Mouse (Mus musculus): ENCODE data around the gene Kif28.
"Not testable (repeated sequence)": the region's sequence is repeated elsewhere in the genome, so short reads cannot be mapped to it uniquely, and the experiment has no call there.

Gene Kif28

DNA sequence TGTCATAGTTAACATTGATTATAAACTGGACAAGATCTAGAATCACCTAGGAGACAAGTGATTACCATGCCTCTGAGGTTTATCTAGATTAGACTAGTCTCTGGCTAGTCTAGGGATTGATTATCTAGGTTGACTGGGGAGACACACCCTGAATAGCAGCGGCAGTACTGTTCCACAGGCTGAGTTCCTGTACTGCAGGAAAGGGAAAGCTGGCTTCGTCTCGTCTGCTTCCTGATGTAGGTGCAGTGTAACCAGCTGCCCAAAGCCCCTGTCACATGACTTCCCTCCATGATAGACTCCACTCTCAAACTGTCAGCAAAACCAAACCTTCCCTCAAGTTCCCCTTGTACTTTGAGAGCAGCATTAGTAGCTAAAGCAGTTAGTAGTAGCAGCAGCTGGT, 40.9 kb downstream of the Kif28 start:
- no peak for DNase-seq (ENCODE audit: low spot score in 2 of 2)

DNA sequence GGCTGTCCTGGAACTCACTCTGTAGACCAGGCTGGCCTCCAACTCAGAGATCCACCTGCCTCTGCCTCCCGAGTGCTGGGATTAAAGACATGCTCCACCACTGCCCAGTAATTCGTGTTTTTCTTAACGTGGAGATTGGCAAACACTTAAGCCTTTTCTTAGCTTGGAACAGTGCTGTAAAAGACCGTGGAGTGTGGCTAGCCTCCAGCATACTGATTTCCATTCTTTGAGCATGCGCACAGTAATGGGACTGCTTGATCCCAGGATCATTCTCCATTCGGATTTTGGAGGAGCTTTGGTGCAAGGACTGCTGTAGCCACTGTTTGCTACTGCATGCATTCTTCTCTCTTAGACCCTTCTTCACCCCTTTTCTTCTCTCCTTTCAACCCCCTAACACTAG, 55.6 kb downstream of the Kif28 start:
- no peak for DNase-seq (ENCODE audit: low spot score in 2 of 2)

GRCm38 (mm10) chr1:179688914-179689313, 56.2 kb downstream of the Kif28 start:
- DNase-seq (ENCODE audit: low spot score in 2 of 2), result no peak

DNA sequence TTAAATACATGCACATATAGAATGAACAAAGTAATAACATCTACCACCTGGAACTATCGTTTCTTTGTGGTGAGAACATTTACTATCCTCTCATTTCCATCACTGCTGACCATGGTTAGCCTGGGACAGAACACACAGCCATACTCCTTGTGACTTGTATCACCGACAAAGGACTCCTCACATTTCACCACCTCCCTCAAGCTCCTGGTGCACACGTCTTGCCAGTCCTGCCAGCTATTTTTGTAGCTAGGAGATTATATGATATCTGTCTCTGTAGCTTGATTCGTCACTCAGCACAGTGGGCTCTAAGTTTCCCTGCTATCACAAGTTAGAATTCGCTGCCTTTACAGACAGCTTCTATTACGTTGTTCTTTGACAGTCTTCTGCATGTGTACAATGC, 56.7 kb downstream of the Kif28 start:
- DNase-seq (ENCODE audit: low spot score in 2 of 2), result no peak

DNA sequence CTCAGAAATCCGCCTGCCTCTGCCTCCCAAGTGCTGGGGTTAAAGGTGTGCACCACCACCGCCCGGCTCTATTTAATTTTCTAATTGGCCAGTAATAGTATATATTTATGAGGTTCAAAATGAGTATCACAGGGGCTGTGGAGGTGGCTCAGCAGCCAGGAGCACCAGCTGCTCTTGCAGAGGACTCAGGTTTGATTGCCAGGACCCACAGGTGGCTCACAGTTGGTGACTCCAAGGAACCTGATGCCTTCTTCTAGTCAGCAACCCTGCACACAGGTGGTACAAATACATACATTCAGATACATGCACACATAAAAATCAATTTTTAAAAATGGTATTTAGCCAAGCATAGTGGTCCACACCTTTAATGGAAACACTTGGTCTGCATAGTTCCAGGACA, 57.1 kb downstream of the Kif28 start:
- DNase-seq (ENCODE audit: low spot score in 2 of 2), result no peak

DNA sequence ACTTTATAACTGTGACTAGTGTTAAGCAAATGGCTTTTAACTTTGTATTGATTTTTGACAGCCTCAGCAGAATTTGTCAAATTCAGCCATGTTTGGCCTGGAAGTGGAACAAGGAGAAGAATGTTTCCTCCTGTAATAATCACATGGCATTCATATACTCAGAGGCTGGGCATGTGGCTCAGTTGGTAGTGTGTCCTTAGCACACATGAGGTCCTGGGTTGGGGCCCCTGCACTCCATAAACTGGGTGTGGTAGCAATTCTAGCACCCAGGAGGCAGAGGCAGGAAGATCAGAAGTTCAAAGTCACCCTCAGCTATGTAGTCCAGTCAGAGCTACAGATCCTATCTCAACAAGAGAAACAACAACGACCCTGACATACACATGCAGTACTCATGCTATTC, 57.8 kb downstream of the Kif28 start:
- DNase-seq (ENCODE audit: low spot score in 2 of 2), result no peak

DNA sequence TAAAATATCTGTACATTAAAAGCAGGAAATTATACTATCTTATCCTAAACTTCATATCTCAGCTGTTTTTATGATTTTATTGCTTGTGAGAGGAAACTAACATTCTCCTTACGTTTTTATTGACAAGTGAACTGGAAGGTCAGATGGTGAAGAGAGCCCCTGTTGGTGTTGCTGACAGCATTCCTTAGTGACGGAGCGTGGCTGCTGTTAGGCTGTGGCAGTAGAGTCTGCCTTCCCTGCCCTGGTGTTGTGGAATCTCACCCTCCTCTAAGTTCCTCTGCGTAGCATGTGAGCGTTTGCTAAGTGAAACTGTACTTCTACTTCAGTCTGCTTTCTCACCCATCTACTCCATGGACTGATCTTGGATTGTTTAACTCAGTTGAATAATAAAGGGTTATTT, 58.3 kb downstream of the Kif28 start:
- no peak for DNase-seq (ENCODE audit: low spot score in 2 of 2)

DNA sequence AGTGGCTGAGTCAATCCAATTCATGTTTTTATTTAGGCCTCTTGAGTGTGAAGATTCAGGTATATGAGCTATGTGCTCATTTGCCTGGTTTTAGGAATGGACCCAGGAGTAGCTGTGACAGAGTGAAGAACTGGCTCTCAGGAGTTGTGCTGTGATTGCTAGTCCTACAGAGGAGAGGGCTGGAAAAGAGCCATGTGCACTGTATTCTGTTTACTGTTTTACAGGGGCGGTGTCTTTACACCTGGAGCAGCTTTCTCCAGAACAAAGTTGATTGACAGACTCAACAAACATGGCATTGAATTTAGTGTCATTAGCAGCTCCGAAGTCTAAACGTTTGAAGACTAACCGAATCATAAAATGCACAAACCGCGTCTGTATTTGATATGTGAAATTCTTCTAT, 58.7 kb downstream of the Kif28 start:
- DNase-seq (ENCODE audit: low spot score in 2 of 2), result no peak

DNA sequence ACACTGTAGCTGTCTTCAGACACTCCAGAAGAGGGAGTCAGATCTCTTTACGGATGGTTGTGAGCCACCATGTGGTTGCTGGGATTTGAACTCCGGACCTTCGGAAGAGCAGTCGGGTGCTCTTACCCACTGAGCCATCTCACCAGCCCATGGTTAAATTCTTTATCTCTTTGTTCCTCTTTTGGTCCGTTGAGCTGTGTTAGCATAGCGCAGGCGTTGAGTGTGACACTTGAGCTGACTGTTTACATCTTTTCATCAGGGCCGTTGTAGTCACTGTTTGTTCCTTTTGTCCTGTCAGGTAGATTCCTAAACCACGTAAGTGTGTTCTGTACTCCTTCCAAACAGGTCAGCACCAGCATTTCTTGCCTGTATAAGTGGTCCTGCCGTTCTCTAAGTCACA, 62.3 kb downstream of the Kif28 start:
- DNase-seq (ENCODE audit: low spot score in 2 of 2), result not testable (repeated sequence)

DNA sequence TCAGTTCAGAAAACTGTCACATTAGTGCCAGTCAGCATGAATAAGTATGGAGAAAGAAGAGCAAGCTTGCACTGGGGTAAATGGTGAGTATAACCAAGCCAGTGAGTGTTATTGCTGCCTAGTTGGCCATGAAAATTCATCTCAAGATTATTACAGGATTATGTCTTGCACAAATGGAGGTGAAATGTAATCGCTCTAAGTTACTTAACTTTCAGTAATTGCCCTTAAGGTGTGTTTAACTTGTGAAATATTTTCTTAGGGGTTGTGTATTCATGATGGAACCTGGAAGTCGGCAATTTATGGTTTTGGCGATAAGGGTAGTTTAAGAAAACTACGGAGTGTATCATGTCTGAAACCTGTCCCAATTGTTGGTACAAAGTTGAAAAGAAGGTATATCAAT, 65.7 kb downstream of the Kif28 start:
- no peak for DNase-seq (ENCODE audit: low spot score in 2 of 2)

GRCm38 (mm10) chr1:179677031-179677430, 68.0 kb downstream of the Kif28 start:
- no peak for DNase-seq (ENCODE audit: low spot score in 2 of 2)

GRCm38 (mm10) chr1:179674355-179674754, 70.7 kb downstream of the Kif28 start:
- no peak for DNase-seq (ENCODE audit: low spot score in 2 of 2)

DNA sequence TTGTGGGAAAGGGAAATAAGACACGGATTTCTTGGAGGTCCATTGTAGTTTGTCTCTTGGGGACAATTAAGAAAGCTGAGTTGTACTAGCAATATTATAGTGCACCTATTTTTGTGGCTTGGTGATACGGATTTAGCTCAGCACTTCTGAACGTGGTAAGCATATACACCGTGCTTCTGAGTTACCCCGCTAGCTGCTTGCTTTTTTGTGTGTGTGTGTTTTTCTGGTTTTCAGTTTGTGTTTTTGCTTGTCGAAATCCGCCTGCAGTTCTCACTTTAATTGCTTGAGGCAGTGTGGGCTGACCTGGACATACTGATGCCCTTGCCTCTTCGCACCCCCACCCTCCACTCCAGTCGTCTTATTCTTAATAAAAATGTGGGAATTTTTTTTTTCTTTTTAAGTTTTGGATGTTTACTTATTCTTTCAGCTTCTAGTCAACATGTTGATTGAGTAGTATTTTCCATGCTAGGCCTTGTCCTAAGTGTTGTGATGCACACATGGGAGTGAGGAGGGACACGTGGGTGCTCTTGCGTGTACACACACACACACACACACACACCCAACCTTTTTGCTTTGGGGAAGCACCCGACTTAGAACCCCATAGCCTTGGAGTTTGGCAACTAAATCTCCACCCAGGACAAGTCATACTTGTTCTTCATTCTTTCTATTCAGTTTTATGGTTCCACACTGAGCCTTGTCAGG, 76.1 kb downstream of the Kif28 start:
- no peak for DNase-seq (ENCODE audit: low spot score in 2 of 2)

GRCm38 (mm10) chr1:179668013-179668805, 76.9 kb downstream of the Kif28 start, which contains the start of gene Sccpdh:
Gene Sccpdh, plus strand, starts transcription at chr1:179668210.
- peak; percentile 71 to 83 for DNase-seq (ENCODE audit: low spot score in 2 of 2)

DNA sequence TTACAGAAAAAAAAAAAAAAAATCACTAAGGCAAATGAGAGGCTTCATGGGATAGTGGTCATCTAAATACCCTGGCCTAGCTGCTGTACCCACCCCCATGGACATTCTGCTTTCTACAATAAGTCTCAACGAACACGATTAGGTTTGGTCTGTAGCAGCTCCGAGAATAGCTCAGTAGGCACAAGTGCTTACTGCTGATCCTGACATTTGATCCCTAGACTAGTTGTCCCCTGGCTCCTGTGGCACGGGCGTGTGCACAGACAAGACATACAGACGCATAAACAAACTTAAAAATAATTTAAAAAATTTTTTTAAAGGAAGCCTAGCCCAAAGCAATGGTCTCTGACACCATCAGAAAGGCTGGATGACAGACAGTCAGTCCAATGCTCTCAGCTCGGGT, 77.6 kb downstream of the Kif28 start:
- DNase-seq (ENCODE audit: low spot score in 2 of 2), result no peak

GRCm38 (mm10) chr1:179666971-179667370, 78.1 kb downstream of the Kif28 start:
- no peak for DNase-seq (ENCODE audit: low spot score in 2 of 2)

GRCm38 (mm10) chr1:179664309-179664930, 80.7 kb downstream of the Kif28 start:
- no peak for DNase-seq (ENCODE audit: low spot score in 2 of 2)

DNA sequence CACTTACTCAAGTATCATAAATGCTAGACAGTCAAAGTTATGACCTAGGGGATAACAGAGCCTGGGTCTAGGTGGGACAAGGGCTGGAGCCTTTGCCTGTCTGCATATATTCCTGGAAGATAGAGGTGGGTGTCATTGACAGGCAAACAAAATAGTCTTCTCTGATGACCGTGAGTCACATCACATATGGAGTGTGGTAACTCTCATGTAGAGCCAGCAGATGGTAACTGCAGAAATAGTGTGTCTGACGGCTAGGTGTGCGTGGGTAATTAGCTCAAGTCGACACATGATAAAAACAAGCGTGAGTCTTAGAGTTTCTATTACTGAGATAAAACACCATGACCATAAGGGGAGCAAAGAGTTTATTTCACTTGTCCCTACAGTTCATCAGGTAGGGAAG, 82.0 kb downstream of the Kif28 start:
- DNase-seq (ENCODE audit: low spot score in 2 of 2), result no peak

- DNase-seq (ENCODE audit: low spot score in 2 of 2), result no peak
Observed at GRCm38 (mm10) chr1:179651224-179651623, 93.8 kb downstream of the Kif28 start.

- DNase-seq (ENCODE audit: low spot score in 2 of 2), result no peak
Observed at GRCm38 (mm10) chr1:179650284-179650683, 94.8 kb downstream of the Kif28 start.

DNA sequence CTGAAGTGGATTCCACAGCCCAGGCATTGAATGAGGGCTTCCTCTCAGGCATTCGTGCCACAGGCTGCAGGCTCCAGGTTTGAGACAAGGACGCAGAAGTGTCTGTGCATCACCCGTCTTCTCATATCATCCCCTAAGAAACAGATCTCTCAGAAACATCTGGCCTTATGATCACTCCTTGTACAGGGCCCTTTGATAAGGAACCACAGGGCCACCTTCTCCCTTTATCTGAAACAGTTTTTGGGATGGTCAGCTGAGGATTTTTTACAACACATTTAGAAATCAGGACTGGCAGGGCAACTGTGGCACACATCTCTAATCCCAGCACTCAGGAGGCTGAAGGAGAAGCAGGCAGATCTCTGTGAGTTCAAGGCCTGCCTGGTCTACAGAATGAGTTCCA, 95.7 kb downstream of the Kif28 start:
- no peak for DNase-seq (ENCODE audit: low spot score in 2 of 2)

DNA sequence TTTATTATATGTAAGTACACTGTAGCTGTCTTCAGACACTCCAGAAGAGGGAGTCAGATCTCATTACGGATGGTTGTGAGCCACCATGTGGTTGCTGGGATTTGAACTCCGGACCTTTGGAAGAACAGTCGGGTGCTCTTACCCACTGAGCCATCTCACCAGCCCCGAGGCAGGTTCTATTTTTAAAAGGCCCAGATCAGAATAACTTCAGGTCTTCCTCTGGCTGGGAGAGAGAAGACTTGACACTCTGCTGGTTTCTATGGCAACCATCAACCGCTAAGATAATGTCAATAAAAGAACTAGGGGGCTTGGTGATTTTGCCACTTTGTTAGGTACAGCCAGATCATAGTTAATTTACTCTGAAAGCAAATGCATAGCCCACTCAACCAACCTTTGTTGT, 96.4 kb downstream of the Kif28 start:
- DNase-seq (ENCODE audit: low spot score in 2 of 2), result not testable (repeated sequence)

- DNase-seq (ENCODE audit: low spot score in 2 of 2), result no peak
Observed at GRCm38 (mm10) chr1:179645980-179646268, 99.1 kb downstream of the Kif28 start.
